Mouse (Mus musculus) hindbrain, embryonic 12.5 days (tissue): ENCODE measurements around the gene Mmp27. TPM values are rescaled to one million over a fixed set of nuclear protein-coding genes. Genes with fewer than 3 reads are reported as not detected.

Experiments used
- ATAC-seq: fragments of 200-750 bp; cut with Nextera tagmentation; 2 replicates; pipeline ENCODE4 v1.8.0; 2017; ENCODE audit warnings: moderate TSS enrichment; ENCODE audit not compliant: low FRiP score
- H3K27ac ChIP-seq: fragments of 300-500 bp; sonication (generic); 2 replicates; pipeline ENCODE4 v1.5.1; 2016; ENCODE audit warnings: mild to moderate bottlenecking
- H3K27me3 ChIP-seq: fragments of 300-500 bp; sonication (generic); 2 replicates; pipeline ENCODE4 v1.6.1; 2016; ENCODE audit warnings: mild to moderate bottlenecking
- H3K36me3 ChIP-seq: fragments of 300-500 bp; sonication (generic); 2 replicates; pipeline ENCODE4 v1.6.1; 2016; ENCODE audit warnings: mild to moderate bottlenecking
- H3K4me1 ChIP-seq: fragments of 300-500 bp; sonication (generic); 2 replicates; pipeline ENCODE4 v1.6.1; 2016
- H3K4me2 ChIP-seq: fragments of 300-500 bp; sonication (generic); replicated peaks from 2 replicates; pipeline ENCODE4 v1.6.1; 2016; ENCODE audit warnings: mild to moderate bottlenecking
- H3K4me3 ChIP-seq: fragments of 300-500 bp; sonication (generic); 2 replicates; pipeline ENCODE4 v1.5.1; 2016; ENCODE audit warnings: mild to moderate bottlenecking
- H3K9ac ChIP-seq: fragments of 300-500 bp; sonication (generic); 2 replicates; pipeline ENCODE4 v1.6.1; 2016; ENCODE audit warnings: mild to moderate bottlenecking, moderate library complexity
- H3K9me3 ChIP-seq: fragments of 300-500 bp; sonication (generic); replicated peaks from 2 replicates; pipeline ENCODE4 v1.6.1; 2016; ENCODE audit warnings: mild to moderate bottlenecking
- WGBS: fragments of 180-500 bp; shearing (Covaris S2); methylation state at CpG from one replicate; pipeline ENCODE4 v1.1.7; 2016; 5-methylcytosine and 5-hydroxymethylcytosine counted together
- polyA plus RNA-seq: library from polyadenylated mRNA; unstranded; fragments of >200 nt; fragmentation: Nextera tagmentation; extraction: Ambion mirVana; gene quantifications from 2 replicates; pipeline ENCODE4 v1.2.1, GENCODE M21; 2016

Gene Mmp27
- polyA plus RNA-seq = not detected in 2 replicates

GRCm38 (mm10) chr9:7571162-7571561, at the start of gene Mmp27:
Gene Mmp27, plus strand, starts transcription at chr9:7571396.
- Histone ChIP-seq H3K9ac (no peak within 1 kb of the TSS), H3K4me1 (no peaks in the 10 kb centered on the region), H3K36me3 (no peaks in the 10 kb centered on the region), H3K27me3 (no peaks in the 10 kb centered on the region), H3K27ac (no peak within 1 kb of the TSS), H3K4me2 (no peak within 1 kb of the TSS), H3K9me3 (no peaks in the 10 kb centered on the region), H3K4me3 (no peak within 1 kb of the TSS)
- WGBS = 82% methylated on average over 4 of the region's 4 CpGs
- no peak for ATAC-seq

- no peaks in the 10 kb centered on the region for H3K36me3 ChIP-seq
Observed at GRCm38 (mm10) chr9:7526255-7526940, 44.8 kb upstream of the Mmp27 start.

GRCm38 (mm10) chr9:7542763-7543162, 28.4 kb upstream of the Mmp27 start:
- Histone ChIP-seq H3K27me3 (no peaks in the 10 kb centered on the region), H3K9me3 (no peaks in the 10 kb centered on the region), H3K27ac (no peak overlapping the region), H3K4me3 (no peak overlapping the region), H3K9ac (no peak overlapping the region), H3K4me2 (no peak overlapping the region), H3K4me1 (no peaks in the 10 kb centered on the region), H3K36me3 (no peaks in the 10 kb centered on the region)
- no peak for ATAC-seq

More at GRCm38 (mm10) chr9:7526255-7526940, 44.8 kb upstream of the Mmp27 start:
- H3K27ac ChIP-seq = no peak overlapping the region
- no peak for ATAC-seq
- H3K4me3 ChIP-seq = no peak overlapping the region
- H3K4me1 ChIP-seq = no peaks in the 10 kb centered on the region
- H3K4me2 ChIP-seq = no peak overlapping the region
- WGBS = 71% methylated on average over 4 of the region's 4 CpGs
- H3K27me3 ChIP-seq = no peaks in the 10 kb centered on the region
- H3K9ac ChIP-seq = no peak overlapping the region
- H3K9me3 ChIP-seq = no peaks in the 10 kb centered on the region

- H3K9me3 ChIP-seq = no peaks in the 10 kb centered on the region
- H3K27ac ChIP-seq = no peak overlapping the region
- 76% methylated on average over 1 of the region's 1 CpGs for WGBS
- ATAC-seq = no peak
- H3K36me3 ChIP-seq = no peaks in the 10 kb centered on the region
- H3K9ac ChIP-seq = no peak overlapping the region
- no peak overlapping the region for H3K4me2 ChIP-seq
- H3K27me3 ChIP-seq = no peaks in the 10 kb centered on the region
- no peak overlapping the region for H3K4me3 ChIP-seq
- H3K4me1 ChIP-seq = no peaks in the 10 kb centered on the region
Observed at GRCm38 (mm10) chr9:7544923-7545457, 26.2 kb upstream of the Mmp27 start.

- Histone ChIP-seq H3K9ac (no peak overlapping the region), H3K27me3 (no peaks in the 10 kb centered on the region), H3K4me3 (no peak overlapping the region), H3K4me1 (no peaks in the 10 kb centered on the region), H3K36me3 (no peaks in the 10 kb centered on the region), H3K4me2 (no peak overlapping the region), H3K9me3 (no peaks in the 10 kb centered on the region), H3K27ac (no peak overlapping the region)
- 70% methylated on average over 1 of the region's 1 CpGs for whole genome bisulfite sequencing
- ATAC-seq = no peak
Observed at GRCm38 (mm10) chr9:7545471-7545870, 25.7 kb upstream of the Mmp27 start.

- no peak overlapping the region for H3K9ac ChIP-seq
- ATAC-seq = no peak
- H3K36me3 ChIP-seq = no peaks in the 10 kb centered on the region
Observed at GRCm38 (mm10) chr9:7545920-7546319, 25.3 kb upstream of the Mmp27 start.

GRCm38 (mm10) chr9:7551943-7552342, 19.3 kb upstream of the Mmp27 start:
- H3K9me3 ChIP-seq = no peaks in the 10 kb centered on the region
- H3K9ac ChIP-seq = no peak overlapping the region
- no peak for ATAC-seq
- no peaks in the 10 kb centered on the region for H3K4me1 ChIP-seq
- no peak overlapping the region for H3K4me3 ChIP-seq
- H3K27me3 ChIP-seq = no peaks in the 10 kb centered on the region
- H3K36me3 ChIP-seq = no peaks in the 10 kb centered on the region
- H3K27ac ChIP-seq = no peak overlapping the region
- H3K4me2 ChIP-seq = no peak overlapping the region

More at GRCm38 (mm10) chr9:7545920-7546319, 25.3 kb upstream of the Mmp27 start:
- WGBS = 92% methylated on average over 7 of the region's 7 CpGs
- no peaks in the 10 kb centered on the region for H3K9me3 ChIP-seq
- H3K27me3 ChIP-seq = no peaks in the 10 kb centered on the region
- H3K4me1 ChIP-seq = no peaks in the 10 kb centered on the region
- H3K27ac ChIP-seq = no peak overlapping the region
- no peak overlapping the region for H3K4me3 ChIP-seq
- no peak overlapping the region for H3K4me2 ChIP-seq

GRCm38 (mm10) chr9:7553536-7553935, 17.7 kb upstream of the Mmp27 start:
- H3K9ac ChIP-seq = no peak overlapping the region
- H3K4me1 ChIP-seq = no peaks in the 10 kb centered on the region
- ATAC-seq = no peak
- 84% methylated on average over 3 of the region's 3 CpGs for WGBS
- H3K9me3 ChIP-seq = no peaks in the 10 kb centered on the region
- H3K4me2 ChIP-seq = no peak overlapping the region
- no peaks in the 10 kb centered on the region for H3K36me3 ChIP-seq
- no peaks in the 10 kb centered on the region for H3K27me3 ChIP-seq
- H3K27ac ChIP-seq = no peak overlapping the region
- no peak overlapping the region for H3K4me3 ChIP-seq

- no peak overlapping the region for H3K4me2 ChIP-seq
- no peak for ATAC-seq
- no peaks in the 10 kb centered on the region for H3K4me1 ChIP-seq
- H3K9ac ChIP-seq = no peak overlapping the region
- no peaks in the 10 kb centered on the region for H3K36me3 ChIP-seq
- no peak overlapping the region for H3K27ac ChIP-seq
- H3K9me3 ChIP-seq = no peaks in the 10 kb centered on the region
- no peak overlapping the region for H3K4me3 ChIP-seq
- WGBS = 36% methylated on average over 3 of the region's 3 CpGs
- no peaks in the 10 kb centered on the region for H3K27me3 ChIP-seq
Observed at GRCm38 (mm10) chr9:7554382-7554781, 16.8 kb upstream of the Mmp27 start.

GRCm38 (mm10) chr9:7558221-7559017, 12.8 kb upstream of the Mmp27 start, which contains the start of gene Mmp8:
Gene Mmp8, plus strand, starts transcription at chr9:7558456.
- no peak within 1 kb of the TSS for H3K27ac ChIP-seq
- no peak within 1 kb of the TSS for H3K9ac ChIP-seq
- H3K9me3 ChIP-seq = no peaks in the 10 kb centered on the region
- no peak for ATAC-seq
- 84% methylated on average over 8 of the region's 8 CpGs for WGBS
- no peaks in the 10 kb centered on the region for H3K27me3 ChIP-seq
- no peaks in the 10 kb centered on the region for H3K4me1 ChIP-seq
- no peak within 1 kb of the TSS for H3K4me3 ChIP-seq
- no peaks in the 10 kb centered on the region for H3K36me3 ChIP-seq
- no peak within 1 kb of the TSS for H3K4me2 ChIP-seq

GRCm38 (mm10) chr9:7560026-7560425, 11.2 kb upstream of the Mmp27 start:
- Histone ChIP-seq H3K27ac (no peak overlapping the region), H3K4me2 (no peak overlapping the region), H3K4me1 (no peaks in the 10 kb centered on the region), H3K9ac (no peak overlapping the region), H3K9me3 (no peaks in the 10 kb centered on the region), H3K36me3 (no peaks in the 10 kb centered on the region), H3K4me3 (no peak overlapping the region), H3K27me3 (no peaks in the 10 kb centered on the region)
- ATAC-seq = no peak
- 70% methylated on average over 4 of the region's 4 CpGs for WGBS

GRCm38 (mm10) chr9:7567376-7567775, 3.8 kb upstream of the Mmp27 start:
- ATAC-seq = no peak
- no peaks in the 10 kb centered on the region for H3K9me3 ChIP-seq

More at GRCm38 (mm10) chr9:7567376-7567775, 3.8 kb upstream of the Mmp27 start:
- Histone ChIP-seq H3K27me3 (no peaks in the 10 kb centered on the region), H3K36me3 (no peaks in the 10 kb centered on the region), H3K4me3 (no peak overlapping the region), H3K9ac (no peak overlapping the region), H3K4me2 (no peak overlapping the region), H3K27ac (no peak overlapping the region), H3K4me1 (no peaks in the 10 kb centered on the region)
- WGBS = 80% methylated on average over 7 of the region's 7 CpGs
